Mouse (Mus musculus): Measurements from ENCODE around the gene Gm49393.
"Not testable (repeated sequence)": the region's sequence is repeated elsewhere in the genome, so short reads cannot be mapped to it uniquely, and the experiment has no call there.

DNA sequence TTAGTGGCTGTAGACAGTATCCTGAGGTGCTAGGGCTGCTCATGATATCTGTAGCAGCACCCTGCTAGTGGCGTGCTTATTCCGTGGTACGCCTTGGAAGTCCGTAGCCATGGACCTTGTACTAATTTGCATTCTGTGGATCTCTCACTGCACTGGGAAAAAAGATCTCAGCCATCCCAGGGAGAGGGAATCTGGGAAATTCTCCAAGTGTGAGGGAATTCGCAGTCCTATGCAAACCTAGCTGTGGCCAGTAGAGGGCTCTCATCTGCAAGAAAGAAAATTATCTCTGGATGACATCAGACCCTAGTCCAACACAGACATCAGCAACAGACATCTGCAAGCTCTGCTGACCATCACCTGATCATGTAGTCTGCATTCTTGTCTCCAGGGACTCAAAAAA, 28.6 kb upstream of the Gm49393 start:
- not testable (repeated sequence) for TF ChIP-seq POLR2A (IDR thresholded peaks at IDR 0.05; ENCODE audit: borderline replicate concordance, insufficient read depth, low read length); CTCF (IDR thresholded peaks at IDR 0.05; ENCODE audit: borderline replicate concordance, insufficient read depth, low read depth, low read length)
